Mouse (Mus musculus): ENCODE results near the gene Iqgap2. TPM values are rescaled to one million over a fixed set of nuclear protein-coding genes. Genes with fewer than 3 reads are reported as not detected.

Iqgap2 gene
- polyA plus RNA-seq, 1 experiment, result 7.4 TPM

DNA sequence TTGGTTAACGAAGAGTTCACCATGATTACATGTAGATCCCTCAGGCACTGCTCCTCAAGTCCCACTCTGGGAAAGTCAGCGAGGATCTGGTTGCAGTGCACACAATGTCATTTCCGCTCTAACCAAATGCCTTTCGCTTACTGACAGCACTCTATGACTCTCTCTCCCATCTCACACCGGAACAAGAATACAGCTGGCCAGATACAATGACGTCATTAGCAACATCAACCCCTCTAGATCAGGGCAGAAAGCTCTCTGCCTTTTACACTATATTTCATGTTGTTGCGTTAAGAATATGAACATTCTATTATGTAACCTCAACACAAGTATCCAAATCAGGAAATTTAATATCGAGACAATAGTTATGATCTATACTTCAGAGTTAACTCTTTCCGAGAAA is 32.9 kb downstream of the Iqgap2 start:
- no peak overlapping the region for H3K4me3 ChIP-seq (ENCODE audit: insufficient read depth, low read length)

DNA sequence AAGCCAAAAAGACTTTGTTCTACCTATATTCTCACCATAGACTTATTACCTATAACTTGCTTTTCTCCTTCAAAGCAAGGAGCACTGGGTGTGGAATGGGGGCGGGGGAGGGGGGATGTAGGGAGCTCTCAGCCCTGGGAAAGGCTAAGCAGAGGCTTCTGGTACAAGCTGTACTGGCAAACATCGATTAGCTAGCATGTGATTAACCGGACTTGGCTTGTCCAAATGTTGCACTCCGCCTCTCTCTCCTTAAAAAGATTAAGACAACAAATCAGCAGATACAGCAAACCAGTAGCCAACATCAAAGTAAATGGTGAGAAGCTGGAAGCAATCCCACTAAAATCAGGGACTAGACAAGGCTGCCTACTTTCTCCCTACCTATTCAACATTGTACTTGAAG is 36.2 kb downstream of the Iqgap2 start:
- no peaks in the 10 kb centered on the region for H3K4me1 ChIP-seq (ENCODE audit: control insufficient read depth, insufficient read depth, low read length)
- TF ChIP-seq CTCF (IDR thresholded peaks at IDR 0.05; ENCODE audit: borderline replicate concordance, insufficient read depth, low read length) (no peak), POLR2A (IDR thresholded peaks at IDR 0.05; ENCODE audit: low read depth, low read length) (no peak)
- H3K27ac ChIP-seq (ENCODE audit: insufficient read depth, low read length), result no peak overlapping the region
- H3K4me3 ChIP-seq (ENCODE audit: insufficient read depth, low read length), result no peak overlapping the region

More for the DNA sequence above, 32.9 kb downstream of the Iqgap2 start:
- no peaks in the 10 kb centered on the region for H3K4me1 ChIP-seq (ENCODE audit: control insufficient read depth, insufficient read depth, low read length)
- TF ChIP-seq POLR2A (IDR thresholded peaks at IDR 0.05; ENCODE audit: low read depth, low read length) (no peak), CTCF (IDR thresholded peaks at IDR 0.05; ENCODE audit: borderline replicate concordance, insufficient read depth, low read length) (no peak)
- H3K27ac ChIP-seq (ENCODE audit: insufficient read depth, low read length), result no peak overlapping the region

GRCm38 (mm10) chr13:95851611-95852010 is 40.1 kb downstream of the Iqgap2 start:
- Histone ChIP-seq H3K27ac (ENCODE audit: insufficient read depth, low read length) (no peak overlapping the region), H3K4me1 (ENCODE audit: control insufficient read depth, insufficient read depth, low read length) (no peaks in the 10 kb centered on the region; the same call in 1 of the 2 replicates), H3K4me3 (ENCODE audit: insufficient read depth, low read length) (no peak overlapping the region)
- TF ChIP-seq CTCF (IDR thresholded peaks at IDR 0.05; ENCODE audit: borderline replicate concordance, insufficient read depth, low read length) (no peak), POLR2A (IDR thresholded peaks at IDR 0.05; ENCODE audit: low read depth, low read length) (no peak)

- H3K4me1 ChIP-seq (ENCODE audit: control insufficient read depth, insufficient read depth, low read length), result no peaks in the 10 kb centered on the region; the same call in 1 of the 2 replicates
- no peak overlapping the region for H3K27ac ChIP-seq (ENCODE audit: insufficient read depth, low read length)
- TF ChIP-seq CTCF (IDR thresholded peaks at IDR 0.05; ENCODE audit: borderline replicate concordance, insufficient read depth, low read length) (no peak), POLR2A (IDR thresholded peaks at IDR 0.05; ENCODE audit: low read depth, low read length) (no peak)
- H3K4me3 ChIP-seq (ENCODE audit: insufficient read depth, low read length), result no peak overlapping the region
These were observed 41.3 kb downstream of the Iqgap2 start for GRCm38 (mm10) chr13:95850451-95850850.

DNA sequence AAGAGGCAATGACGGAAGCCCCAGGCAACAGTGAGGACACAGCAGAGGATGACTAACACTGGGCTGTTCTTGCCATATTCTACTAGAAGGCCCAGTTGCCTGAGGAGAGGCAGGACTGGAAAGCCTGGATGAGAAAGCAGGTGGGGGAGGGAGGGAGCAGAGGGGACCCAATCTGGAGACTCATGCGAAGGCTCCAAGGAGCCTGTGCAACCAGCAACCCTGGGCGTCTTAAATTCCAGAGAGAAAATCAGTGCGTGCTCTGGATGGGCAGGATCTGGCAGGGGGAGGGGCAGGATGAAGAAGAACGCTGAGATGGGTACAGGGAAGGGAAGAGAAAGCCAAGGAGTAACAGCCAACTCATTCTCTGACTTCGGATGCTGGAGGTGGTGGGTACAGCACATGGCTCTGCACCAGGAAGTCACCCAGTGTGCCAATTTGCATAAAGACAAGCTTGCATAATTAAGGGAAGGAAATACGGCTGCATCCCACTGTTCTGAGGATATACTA is 42.2 kb downstream of the Iqgap2 start:
- H3K4me3 ChIP-seq (ENCODE audit: insufficient read depth, low read length), result no peak overlapping the region
- no peak overlapping the region for H3K27ac ChIP-seq (ENCODE audit: insufficient read depth, low read length)
- TF ChIP-seq POLR2A (IDR thresholded peaks at IDR 0.05; ENCODE audit: low read depth, low read length) (no peak), CTCF (IDR thresholded peaks at IDR 0.05; ENCODE audit: borderline replicate concordance, insufficient read depth, low read length) (no peak)
- H3K4me1 ChIP-seq (ENCODE audit: control insufficient read depth, insufficient read depth, low read length), result no peaks in the 10 kb centered on the region; the same call in 1 of the 2 replicates

DNA sequence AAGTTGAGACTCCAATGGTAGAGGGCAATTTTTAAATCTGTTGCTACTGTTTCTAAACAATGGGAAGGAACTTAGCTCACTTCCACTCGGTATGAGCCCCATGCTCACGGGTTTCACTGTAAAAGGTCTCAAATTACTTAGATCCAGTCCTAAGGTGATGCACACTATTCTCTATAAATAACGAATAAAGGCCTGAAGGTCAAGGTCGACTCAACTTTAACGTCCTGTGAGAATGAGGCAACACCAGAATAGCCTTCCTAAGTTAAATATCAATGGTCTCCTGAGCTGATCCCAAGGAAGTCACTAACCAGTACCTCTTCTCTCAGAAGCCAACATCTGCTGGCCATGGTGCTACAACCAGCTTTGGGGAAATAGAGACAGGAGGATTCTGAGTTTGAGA is 45.4 kb downstream of the Iqgap2 start:
- TF ChIP-seq POLR2A (IDR thresholded peaks at IDR 0.05; ENCODE audit: low read depth, low read length) (no peak), CTCF (IDR thresholded peaks at IDR 0.05; ENCODE audit: borderline replicate concordance, insufficient read depth, low read length) (no peak)
- Histone ChIP-seq H3K27ac (ENCODE audit: insufficient read depth, low read length) (no peak overlapping the region), H3K4me3 (ENCODE audit: insufficient read depth, low read length) (no peak overlapping the region), H3K4me1 (ENCODE audit: control insufficient read depth, insufficient read depth, low read length) (no peaks in the 10 kb centered on the region; the same call in 1 of the 2 replicates)

- TF ChIP-seq CTCF (IDR thresholded peaks at IDR 0.05; ENCODE audit: borderline replicate concordance, insufficient read depth, low read length), result no peak
- no peaks in the 10 kb centered on the region for H3K4me1 ChIP-seq (ENCODE audit: control insufficient read depth, insufficient read depth, low read length)
- H3K4me3 ChIP-seq (ENCODE audit: insufficient read depth, low read length), result no peak overlapping the region
- H3K27ac ChIP-seq (ENCODE audit: insufficient read depth, low read length), result no peak overlapping the region
These were observed 46.8 kb downstream of the Iqgap2 start for GRCm38 (mm10) chr13:95844950-95845349.

DNA sequence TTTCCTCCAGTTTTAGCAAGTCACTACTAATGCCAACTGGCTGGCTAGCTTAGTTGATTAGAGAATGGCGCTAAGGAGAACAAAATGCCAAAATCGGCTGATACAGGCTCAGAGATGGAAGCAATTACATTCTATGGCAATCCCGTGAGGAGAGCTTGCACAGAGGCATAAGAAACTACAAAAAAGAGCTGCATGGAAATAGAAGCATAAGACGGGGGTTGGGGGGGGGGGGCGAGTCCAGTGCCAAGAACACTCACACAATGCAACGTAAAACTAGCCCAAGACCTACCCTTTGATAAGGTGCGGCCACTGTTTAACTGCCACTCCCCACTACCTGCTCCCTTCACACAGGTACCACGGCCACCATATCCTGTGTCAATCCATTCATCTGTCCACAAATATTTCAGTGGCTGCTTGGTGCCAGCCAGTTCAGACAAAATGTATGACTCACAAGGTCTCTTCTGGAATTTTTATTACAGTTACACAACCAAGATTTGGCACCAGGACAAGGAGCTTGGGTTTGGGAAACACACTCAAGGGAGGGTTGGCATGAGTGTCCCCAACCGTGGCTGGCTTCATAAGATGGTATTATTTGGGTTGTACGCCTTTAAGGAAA is 48.2 kb downstream of the Iqgap2 start:
- H3K4me3 ChIP-seq (ENCODE audit: insufficient read depth, low read length), result no peak overlapping the region
- TF ChIP-seq CTCF (IDR thresholded peaks at IDR 0.05; ENCODE audit: borderline replicate concordance, insufficient read depth, low read length) (no peak), POLR2A (IDR thresholded peaks at IDR 0.05; ENCODE audit: low read depth, low read length) (no peak)
- H3K4me1 ChIP-seq (ENCODE audit: control insufficient read depth, insufficient read depth, low read length), result no peaks in the 10 kb centered on the region
- no peak overlapping the region for H3K27ac ChIP-seq (ENCODE audit: insufficient read depth, low read length)

DNA sequence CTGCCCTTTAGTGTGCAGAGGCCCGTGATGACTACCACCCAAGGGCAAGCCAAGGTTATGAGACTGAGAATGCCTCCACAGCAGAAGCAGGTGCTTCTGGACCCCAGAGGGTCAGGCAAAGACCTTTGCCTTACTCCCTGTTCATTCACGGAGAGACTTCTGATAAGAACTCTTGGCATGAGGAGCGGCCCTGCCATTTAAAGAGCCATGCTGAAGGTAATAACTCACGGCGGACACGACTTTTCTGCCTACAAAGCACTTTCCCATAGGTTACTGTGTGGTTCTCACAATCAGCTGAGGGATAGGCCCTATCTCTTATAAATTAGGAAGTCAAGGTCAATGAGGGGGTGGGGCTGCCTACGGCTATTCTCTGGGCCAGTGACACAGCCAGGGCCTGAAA is 48.9 kb downstream of the Iqgap2 start:
- TF ChIP-seq POLR2A (IDR thresholded peaks at IDR 0.05; ENCODE audit: low read depth, low read length) (no peak), CTCF (IDR thresholded peaks at IDR 0.05; ENCODE audit: borderline replicate concordance, insufficient read depth, low read length) (no peak)
- H3K4me1 ChIP-seq (ENCODE audit: control insufficient read depth, insufficient read depth, low read length), result no peaks in the 10 kb centered on the region
- no peak overlapping the region for H3K27ac ChIP-seq (ENCODE audit: insufficient read depth, low read length)
- no peak overlapping the region for H3K4me3 ChIP-seq (ENCODE audit: insufficient read depth, low read length)

- TF ChIP-seq CTCF (IDR thresholded peaks at IDR 0.05; ENCODE audit: borderline replicate concordance, insufficient read depth, low read length), result no peak
- no peak for TF ChIP-seq POLR2A (IDR thresholded peaks at IDR 0.05; ENCODE audit: low read depth, low read length)
- no peak overlapping the region for H3K27ac ChIP-seq (ENCODE audit: insufficient read depth, low read length)
- H3K4me3 ChIP-seq (ENCODE audit: insufficient read depth, low read length), result no peak overlapping the region
- H3K4me1 ChIP-seq (ENCODE audit: control insufficient read depth, insufficient read depth, low read length), result no peaks in the 10 kb centered on the region
These were observed 49.8 kb downstream of the Iqgap2 start for GRCm38 (mm10) chr13:95841946-95842345.

All from embryonic fibroblast, embryonic 13.5 days (primary cell).